Mouse (Mus musculus) Muller cell, postnatal 12 days (primary cell): ENCODE measurements around the gene Slc22a14.
A peak's percentile ranks its signal among the peaks of the same experiment; 100 is the strongest.
"Not testable (repeated sequence)": the region's sequence is repeated elsewhere in the genome, so short reads cannot be mapped to it uniquely, and the experiment has no call there.

Experiments
- DNase-seq: peaks from one replicate; pipeline ENCODE4 v3.0.0-alpha.2; 2015; ENCODE audit errors: inconsistent ontology term

The Slc22a14 gene

GRCm38 (mm10) chr9:119365284-119365683 is at the start of gene Slc22a14:
Gene Slc22a14, minus strand, starts transcription at chr9:119365553.
- no peak for DNase-seq

- no peak for DNase-seq
These were observed 44.5 kb upstream of the Slc22a14 start for GRCm38 (mm10) chr9:119409864-119410263.

GRCm38 (mm10) chr9:119408898-119409664 is 43.7 kb upstream of the Slc22a14 start:
- DNase-seq: no peak

GRCm38 (mm10) chr9:119407884-119408283 is 42.5 kb upstream of the Slc22a14 start:
- DNase-seq: no peak

- no peak for DNase-seq
These were observed 38.7 kb upstream of the Slc22a14 start for GRCm38 (mm10) chr9:119404090-119404489.

GRCm38 (mm10) chr9:119403236-119403641 is 37.9 kb upstream of the Slc22a14 start:
- peak; percentile 39 for DNase-seq

GRCm38 (mm10) chr9:119402253-119403235 is 37.2 kb upstream of the Slc22a14 start:
- DNase-seq: peak; percentile 58

- peak; percentile 98 for DNase-seq
These were observed 36.5 kb upstream of the Slc22a14 start, which contains the start of gene Acvr2b for GRCm38 (mm10) chr9:119401801-119402214. Gene Acvr2b, plus strand, starts transcription at chr9:119402118.

- no peak for DNase-seq
These were observed 36.0 kb upstream of the Slc22a14 start for GRCm38 (mm10) chr9:119401351-119401750.

- DNase-seq: no peak
These were observed 29.5 kb upstream of the Slc22a14 start for GRCm38 (mm10) chr9:119394808-119395207.

- no peak for DNase-seq
These were observed 24.9 kb upstream of the Slc22a14 start for GRCm38 (mm10) chr9:119390214-119390613.

GRCm38 (mm10) chr9:119388956-119389355 is 23.6 kb upstream of the Slc22a14 start:
- no peak for DNase-seq

GRCm38 (mm10) chr9:119382603-119383002 is 17.2 kb upstream of the Slc22a14 start:
- no peak for DNase-seq

GRCm38 (mm10) chr9:119378231-119378630 is 12.9 kb upstream of the Slc22a14 start:
- DNase-seq: no peak

- no peak for DNase-seq
These were observed 10.2 kb upstream of the Slc22a14 start for GRCm38 (mm10) chr9:119375556-119375955.

GRCm38 (mm10) chr9:119375008-119375407 is 9.7 kb upstream of the Slc22a14 start:
- DNase-seq: no peak

- no peak for DNase-seq
These were observed 5.9 kb upstream of the Slc22a14 start for GRCm38 (mm10) chr9:119371251-119371650.

- DNase-seq: not testable (repeated sequence)
These were observed 5.4 kb upstream of the Slc22a14 start for GRCm38 (mm10) chr9:119370770-119371169.

- DNase-seq: no peak
These were observed 3.0 kb upstream of the Slc22a14 start for GRCm38 (mm10) chr9:119368367-119368766.

GRCm38 (mm10) chr9:119363229-119363628 is 2.1 kb downstream of the Slc22a14 start:
- no peak for DNase-seq

- DNase-seq: no peak
These were observed 3.9 kb downstream of the Slc22a14 start for GRCm38 (mm10) chr9:119361416-119361815.

- DNase-seq: no peak
These were observed 7.3 kb downstream of the Slc22a14 start for GRCm38 (mm10) chr9:119358058-119358429.
